Comparison of ENCODE assay signal across 24 mouse cellular contexts in genomic region chr1:58238440-58238839, GRCm38 (mm10). TPM values are rescaled to one million over a fixed set of nuclear protein-coding genes. Genes with fewer than 3 reads are reported as not detected.
A peak's percentile ranks its signal among the peaks of the same experiment; 100 is the strongest.
DNase-seq lines count a peak whose midpoint lies in the region; ATAC-seq lines count a peak whose summit lies in the region.
"Had no signal": no experiment of that assay in that cellular context is flagged by ENCODE, and none has a peak within 500 bp of the region (broad histone marks: within the 10 kb centered on the region; RNA-seq: fewer than 3 reads in every experiment).

No protein-coding gene starts in this region.

- intact Hi-C loops in heart, postnatal 25 days (cut with DNase I), result no loop called here
- intact Hi-C loops in heart, postnatal 14 days (cut with DNase I), result no loop called here

- peak; percentile 68 for DNase-seq in heart, embryonic 10.5 days (ENCODE audit: low spot score)
- DNase-seq in heart, postnatal 25 days (ENCODE audit: low spot score), result no peak
- DNase-seq in heart, postnatal 14 days, result no peak
- DNase-seq in lung, postnatal 14 days, result no peak
- DNase-seq: adrenal gland, adult 2 months; cerebellum, adult 11-12 months; cerebellum, adult 8-10 months; cerebellum, postnatal 36 days; gastrocnemius, postnatal 25 days had no signal

- H3K36me3 ChIP-seq in heart, embryonic 10.5 days, result no peaks in the 10 kb centered on the region
- H3K36me3 ChIP-seq in heart, embryonic 15.5 days, result no peaks in the 10 kb centered on the region
- H3K36me3 ChIP-seq: forebrain, embryonic 10.5 days; forebrain, embryonic 15.5 days; hindbrain, embryonic 12.5 days; hindbrain, embryonic 15.5 days had no signal

- no peak overlapping the region for H3K4me3 ChIP-seq in heart, embryonic 10.5 days
- H3K4me3 ChIP-seq in heart, embryonic 15.5 days, result no peak overlapping the region
- H3K4me3 ChIP-seq: forebrain, embryonic 10.5 days; forebrain, embryonic 15.5 days; hindbrain, embryonic 12.5 days; hindbrain, embryonic 15.5 days had no signal

- no peak overlapping the region for H3K9ac ChIP-seq in heart, embryonic 15.5 days
- H3K9ac ChIP-seq: forebrain, embryonic 15.5 days; hindbrain, embryonic 12.5 days; hindbrain, embryonic 15.5 days had no signal

- no peak overlapping the region for H3K4me2 ChIP-seq in heart, embryonic 15.5 days
- H3K4me2 ChIP-seq: forebrain, embryonic 15.5 days; hindbrain, embryonic 12.5 days; hindbrain, embryonic 15.5 days had no signal

- WGBS in heart, embryonic 10.5 days, result 74% methylated on average over 5 of the region's 5 CpGs
- WGBS in heart, embryonic 15.5 days, result 56% methylated on average over 5 of the region's 5 CpGs

- peaks cover 8% of the 10 kb centered on the region for H3K4me1 ChIP-seq in heart, embryonic 10.5 days
- peaks cover 9% of the 10 kb centered on the region for H3K4me1 ChIP-seq in heart, embryonic 15.5 days (replicated peaks)
- H3K4me1 ChIP-seq: forebrain, embryonic 10.5 days; forebrain, embryonic 15.5 days; hindbrain, embryonic 12.5 days; hindbrain, embryonic 15.5 days had no signal

- no peaks in the 10 kb centered on the region for H3K27me3 ChIP-seq in heart, embryonic 10.5 days (ENCODE audit: insufficient read depth, poor library complexity, severe bottlenecking)
- H3K27me3 ChIP-seq in heart, embryonic 15.5 days, result no peaks in the 10 kb centered on the region
- H3K27me3 ChIP-seq: forebrain, embryonic 15.5 days; hindbrain, embryonic 12.5 days; hindbrain, embryonic 15.5 days had no signal

- ATAC-seq in heart, embryonic 15.5 days (replicated peaks; ENCODE audit: insufficient number of reproducible peaks, insufficient read depth, low FRiP score, low read depth), result no peak
- peak; percentile 32; the same call in 1 of the 2 replicates for ATAC-seq in common myeloid progenitor, adult 5-6 weeks (replicated peaks; ENCODE audit: low read depth, poor library complexity, severe bottlenecking)
- peak; percentile 83 for ATAC-seq in megakaryocyte progenitor cell, adult 5-6 weeks (replicated peaks; ENCODE audit: poor library complexity)
- ATAC-seq: CD4-positive, CD25-positive, alpha-beta regulatory T cell, adult 4 months; forebrain, embryonic 15.5 days; intestine, postnatal 0 days had no signal

- H3K27ac ChIP-seq in heart, embryonic 10.5 days, result 0 out of 2 replicates have a peak overlapping the region, but pooled peaks have one; percentile 0
- H3K27ac ChIP-seq in heart, embryonic 15.5 days, result 0 out of 2 replicates have a peak overlapping the region, but pooled peaks have one; percentile 12
- H3K27ac ChIP-seq: forebrain, embryonic 10.5 days; forebrain, embryonic 15.5 days; hindbrain, embryonic 12.5 days; hindbrain, embryonic 15.5 days had no signal

- H3K9me3 ChIP-seq in heart, embryonic 10.5 days, result no peaks in the 10 kb centered on the region
- no peaks in the 10 kb centered on the region for H3K9me3 ChIP-seq in heart, embryonic 15.5 days (replicated peaks)
- H3K9me3 ChIP-seq: forebrain, embryonic 10.5 days; forebrain, embryonic 15.5 days; hindbrain, embryonic 12.5 days; hindbrain, embryonic 15.5 days had no signal

RNA-seq across cellular contexts. Expression of gene Aox4, which starts 28.2 kb away (rescaled TPM):
- polyA plus RNA-seq in heart, embryonic 10.5 days (2016; fragmentation: Nextera tagmentation; extraction: Ambion mirVana), result 1.1 and 2.7 TPM in 2 replicates
- total RNA-seq in heart, postnatal 25 days (2021), result not detected
- 0.08 and 0.18 TPM in 2 replicates for polyA plus RNA-seq in heart, embryonic 15.5 days (2015; fragmentation: Nextera tagmentation; extraction: Ambion mirVana)
- not detected for total RNA-seq in heart, postnatal 14 days (2021)
- total RNA-seq in common myeloid progenitor, adult 5-6 weeks (2017), result 0.10 and 0.27 TPM in 2 replicates
- not detected in 2 replicates for total RNA-seq in megakaryocyte progenitor cell, adult 5-6 weeks (2015)
- total RNA-seq in megakaryocyte progenitor cell, adult 5-6 weeks (2017), result not detected in 2 replicates
- total RNA-seq: gastrocnemius, adult 8-10 months; gastrocnemius, postnatal 25 days; granulocyte monocyte progenitor cell, adult 5-6 weeks; MEL had no signal
- polyA plus RNA-seq: adrenal gland, adult 2 months; C2C12; embryonic facial prominence, embryonic 11.5 days; forebrain, embryonic 10.5 days; intestine, postnatal 0 days had no signal

RNA-seq across cellular contexts. Expression of gene Aox2, which starts 39.7 kb away (rescaled TPM):
- 0.05 TPM in 1 of 2 replicates, not detected in the other for polyA plus RNA-seq in heart, embryonic 10.5 days (2016; fragmentation: Nextera tagmentation; extraction: Ambion mirVana)
- total RNA-seq in heart, postnatal 25 days (2021), result not detected
- not detected in 2 replicates for polyA plus RNA-seq in heart, embryonic 15.5 days (2015; fragmentation: Nextera tagmentation; extraction: Ambion mirVana)
- under 1 TPM in 1 of 2 experiments, not detected in 1; 0.27 TPM for total RNA-seq in heart, postnatal 14 days (2021)
- total RNA-seq in common myeloid progenitor, adult 5-6 weeks (2017), result 0.09 TPM in 1 of 2 replicates, not detected in the other
- 0.05 TPM in 1 of 2 replicates, not detected in the other for total RNA-seq in megakaryocyte progenitor cell, adult 5-6 weeks (2015)
- not detected in 2 replicates for total RNA-seq in megakaryocyte progenitor cell, adult 5-6 weeks (2017)
- total RNA-seq: gastrocnemius, postnatal 25 days; granulocyte monocyte progenitor cell, adult 5-6 weeks; hematopoietic stem cell, adult 5-6 weeks had no signal
- polyA plus RNA-seq: C2C12; embryonic facial prominence, embryonic 11.5 days; forebrain, embryonic 15.5 days had no signal
